Mouse (Mus musculus): Measurements from ENCODE around the gene Rxfp3. TPM values are rescaled to one million over a fixed set of nuclear protein-coding genes. Genes with fewer than 3 reads are reported as not detected.

Gene Rxfp3
- polyA plus RNA-seq, 1 experiment from 2014 or later = 0.04 TPM

Other genes with a start within 250 kb of the Rxfp3 start
- 2.0 and 3.0 TPM in 2 replicates for gene C1qtnf3, start 85.7 kb downstream of the Rxfp3 start, polyA plus RNA-seq (2015; fragmentation: Nextera tagmentation; extraction: Ambion mirVana)
- gene Amacr, start 56.2 kb downstream of the Rxfp3 start, polyA plus RNA-seq (2015; fragmentation: Nextera tagmentation; extraction: Ambion mirVana) = 13.3 and 14.9 TPM in 2 replicates
- not detected in 2 replicates for gene Slc45a2, start 37.3 kb downstream of the Rxfp3 start, polyA plus RNA-seq (2015; fragmentation: Nextera tagmentation; extraction: Ambion mirVana)
- gene Adamts12, start 26.8 kb upstream of the Rxfp3 start, polyA plus RNA-seq (2015; fragmentation: Nextera tagmentation; extraction: Ambion mirVana) = 3.6 and 4.1 TPM in 2 replicates